Mouse (Mus musculus) neural tube, embryonic 11.5 days (tissue): ENCODE measurements around the gene Ccsap. TPM values are rescaled to one million over a fixed set of nuclear protein-coding genes. Genes with fewer than 3 reads are reported as not detected.

ENCODE experiments used
- ATAC-seq: fragments of 200-750 bp; cut with Nextera tagmentation; 2 replicates; pipeline ENCODE4 v1.8.0; 2017; ENCODE audit warnings: moderate number of reproducible peaks, mild to moderate bottlenecking, moderate TSS enrichment, moderate library complexity; ENCODE audit not compliant: insufficient read depth, low FRiP score, low TSS enrichment
- DNase-seq: peaks from one replicate; pipeline ENCODE4 v3.0.0-alpha.2; 2015; ENCODE audit warnings: low spot score
- H3K27ac ChIP-seq: fragments of 300-500 bp; sonication (generic); 2 replicates; pipeline ENCODE4 v1.5.1; 2014; ENCODE audit warnings: low read depth, mild to moderate bottlenecking, low read length
- H3K27me3 ChIP-seq: fragments of 300-500 bp; sonication (generic); 2 replicates; pipeline ENCODE4 v1.6.1; 2014; ENCODE audit warnings: mild to moderate bottlenecking, low read length, mixed read lengths; ENCODE audit not compliant: control insufficient read depth, insufficient read depth
- H3K36me3 ChIP-seq: fragments of 300-500 bp; sonication (generic); 2 replicates; pipeline ENCODE4 v1.6.1; 2014; ENCODE audit warnings: mild to moderate bottlenecking, low read length, moderate library complexity, mixed read lengths; ENCODE audit not compliant: control insufficient read depth, insufficient read depth
- H3K4me1 ChIP-seq: fragments of 300-500 bp; sonication (generic); 2 replicates; pipeline ENCODE4 v1.6.1; 2014; ENCODE audit warnings: low read length, mixed read lengths; ENCODE audit not compliant: control insufficient read depth, insufficient read depth
- H3K4me2 ChIP-seq: fragments of 300-500 bp; sonication (generic); 2 replicates; pipeline ENCODE4 v1.6.1; 2014; ENCODE audit warnings: low read depth, mild to moderate bottlenecking, moderate library complexity
- H3K4me3 ChIP-seq: fragments of 300-500 bp; sonication (generic); 2 replicates; pipeline ENCODE4 v1.5.1; 2014; ENCODE audit warnings: low read depth, low read length
- H3K9ac ChIP-seq: fragments of 300-500 bp; sonication (generic); 2 replicates; pipeline ENCODE4 v1.6.1; 2014; ENCODE audit warnings: mild to moderate bottlenecking, low read length
- H3K9me3 ChIP-seq: fragments of 300-500 bp; sonication (generic); 2 replicates; pipeline ENCODE4 v1.6.1; 2016; ENCODE audit warnings: low read length; ENCODE audit not compliant: control insufficient read depth
- WGBS: fragments of 180-500 bp; shearing (Covaris S2); extraction: QIAGEN DNeasy Blood & Tissue Kit; methylation state at CpG from one replicate; pipeline ENCODE4 v1.1.7; 2014; 5-methylcytosine and 5-hydroxymethylcytosine counted together
- polyA plus RNA-seq: library from polyadenylated mRNA; unstranded; fragments of >200 nt; fragmentation: Nextera tagmentation; extraction: Ambion mirVana; gene quantifications from 2 replicates; pipeline ENCODE4 v1.2.1, GENCODE M21; 2014

The Ccsap gene
- polyA plus RNA-seq, 1 experiment from 2014 or later = 6.7 TPM

- no peaks in the 10 kb centered on the region for H3K9me3 ChIP-seq
- 83% methylated on average over 1 of the region's 1 CpGs for WGBS
- H3K4me3 ChIP-seq = no peak overlapping the region
- ATAC-seq (no peak), DNase-seq (no peak)
- H3K27me3 ChIP-seq = no peaks in the 10 kb centered on the region
- H3K9ac ChIP-seq = no peak overlapping the region
- H3K4me1 ChIP-seq = peaks cover 17% of the 10 kb centered on the region
- H3K36me3 ChIP-seq = no peaks in the 10 kb centered on the region
- no peak overlapping the region for H3K27ac ChIP-seq
- H3K4me2 ChIP-seq = no peak overlapping the region
Measured at GRCm38 (mm10) chr8:123803639-123804038, 56.4 kb downstream of the Ccsap start.

GRCm38 (mm10) chr8:123801538-123801937 is 58.5 kb downstream of the Ccsap start:
- no peak overlapping the region for H3K4me3 ChIP-seq
- H3K27ac ChIP-seq = no peak overlapping the region
- DNase-seq (no peak), ATAC-seq (no peak)
- no peaks in the 10 kb centered on the region for H3K9me3 ChIP-seq
- peaks cover 5% of the 10 kb centered on the region for H3K4me1 ChIP-seq
- H3K27me3 ChIP-seq = no peaks in the 10 kb centered on the region
- no peak overlapping the region for H3K4me2 ChIP-seq
- H3K36me3 ChIP-seq = no peaks in the 10 kb centered on the region
- no peak overlapping the region for H3K9ac ChIP-seq
- WGBS = 83% methylated on average over 2 of the region's 2 CpGs

GRCm38 (mm10) chr8:123800867-123801266 is 59.1 kb downstream of the Ccsap start:
- DNase-seq (no peak), ATAC-seq (no peak)
- Histone ChIP-seq H3K4me2 (no peak overlapping the region), H3K27me3 (no peaks in the 10 kb centered on the region), H3K36me3 (no peaks in the 10 kb centered on the region), H3K4me3 (no peak overlapping the region), H3K27ac (no peak overlapping the region), H3K4me1 (peaks cover 4% of the 10 kb centered on the region; the same call in 1 of the 2 replicates), H3K9ac (no peak overlapping the region), H3K9me3 (no peaks in the 10 kb centered on the region)
- WGBS = 95% methylated on average over 6 of the region's 7 CpGs

GRCm38 (mm10) chr8:123799885-123800284 is 60.1 kb downstream of the Ccsap start:
- 61% methylated on average over 3 of the region's 3 CpGs for WGBS
- DNase-seq (peak; percentile 21), ATAC-seq (no peak)
- Histone ChIP-seq H3K4me2 (no peak overlapping the region), H3K9ac (no peak overlapping the region), H3K9me3 (no peaks in the 10 kb centered on the region), H3K27me3 (no peaks in the 10 kb centered on the region), H3K4me3 (no peak overlapping the region), H3K27ac (no peak overlapping the region), H3K36me3 (no peaks in the 10 kb centered on the region), H3K4me1 (no peaks in the 10 kb centered on the region)

- Histone ChIP-seq H3K4me1 (no peaks in the 10 kb centered on the region), H3K27me3 (no peaks in the 10 kb centered on the region), H3K4me3 (no peak overlapping the region), H3K9ac (no peak overlapping the region), H3K4me2 (no peak overlapping the region), H3K9me3 (no peaks in the 10 kb centered on the region), H3K27ac (no peak overlapping the region), H3K36me3 (no peaks in the 10 kb centered on the region)
- no peak for DNase-seq
- no peak for ATAC-seq
- 83% methylated on average over 6 of the region's 6 CpGs for WGBS
Measured at GRCm38 (mm10) chr8:123799434-123799833, 60.6 kb downstream of the Ccsap start.

GRCm38 (mm10) chr8:123797928-123798327 is 62.1 kb downstream of the Ccsap start:
- H3K27ac ChIP-seq = no peak overlapping the region
- ATAC-seq = no peak
- no peak for DNase-seq
- H3K4me1 ChIP-seq = no peaks in the 10 kb centered on the region
- 94% methylated on average over 15 of the region's 15 CpGs for WGBS
- no peak overlapping the region for H3K9ac ChIP-seq
- H3K4me3 ChIP-seq = no peak overlapping the region
- H3K9me3 ChIP-seq = no peaks in the 10 kb centered on the region
- no peaks in the 10 kb centered on the region for H3K36me3 ChIP-seq
- no peaks in the 10 kb centered on the region for H3K27me3 ChIP-seq
- no peak overlapping the region for H3K4me2 ChIP-seq

GRCm38 (mm10) chr8:123796758-123797157 is 63.3 kb downstream of the Ccsap start:
- Histone ChIP-seq H3K27me3 (no peaks in the 10 kb centered on the region), H3K36me3 (no peaks in the 10 kb centered on the region), H3K9ac (no peak overlapping the region), H3K27ac (no peak overlapping the region), H3K4me1 (0 out of 2 replicates have a peak, but pooled peaks cover 2% of the 10 kb centered on the region), H3K4me3 (no peak overlapping the region), H3K9me3 (no peaks in the 10 kb centered on the region), H3K4me2 (no peak overlapping the region)
- no peak for ATAC-seq
- WGBS = 74% methylated on average over 4 of the region's 4 CpGs
- DNase-seq = no peak

- 88% methylated on average over 4 of the region's 4 CpGs for WGBS
- ATAC-seq = no peak
- H3K4me1 ChIP-seq = 0 out of 2 replicates have a peak, but pooled peaks cover 3% of the 10 kb centered on the region
Measured at GRCm38 (mm10) chr8:123794766-123795165, 65.2 kb downstream of the Ccsap start.

GRCm38 (mm10) chr8:123793900-123794299 is 66.1 kb downstream of the Ccsap start:
- no peak overlapping the region for H3K4me2 ChIP-seq
- DNase-seq (no peak), ATAC-seq (no peak)
- no peak overlapping the region for H3K9ac ChIP-seq
- WGBS = 24% methylated on average over 10 of the region's 10 CpGs
- H3K27me3 ChIP-seq = no peaks in the 10 kb centered on the region
- no peaks in the 10 kb centered on the region for H3K9me3 ChIP-seq
- no peak overlapping the region for H3K27ac ChIP-seq
- 0 out of 2 replicates have a peak, but pooled peaks cover 3% of the 10 kb centered on the region for H3K4me1 ChIP-seq
- H3K4me3 ChIP-seq = no peak overlapping the region
- H3K36me3 ChIP-seq = no peaks in the 10 kb centered on the region

More at GRCm38 (mm10) chr8:123794766-123795165, 65.2 kb downstream of the Ccsap start:
- no peak overlapping the region for H3K27ac ChIP-seq
- no peaks in the 10 kb centered on the region for H3K9me3 ChIP-seq
- H3K4me3 ChIP-seq = no peak overlapping the region
- H3K9ac ChIP-seq = no peak overlapping the region
- H3K4me2 ChIP-seq = no peak overlapping the region
- no peaks in the 10 kb centered on the region for H3K27me3 ChIP-seq
- no peaks in the 10 kb centered on the region for H3K36me3 ChIP-seq
- no peak for DNase-seq
